Mouse (Mus musculus): ENCODE data around the gene Pex13. TPM values are rescaled to one million over a fixed set of nuclear protein-coding genes. Genes with fewer than 3 reads are reported as not detected.
"Not testable (repeated sequence)": the region's sequence is repeated elsewhere in the genome, so short reads cannot be mapped to it uniquely, and the experiment has no call there.

Pex13 gene
- polyA plus RNA-seq, 1 experiment from 2014 or later = 48.0 TPM

DNA sequence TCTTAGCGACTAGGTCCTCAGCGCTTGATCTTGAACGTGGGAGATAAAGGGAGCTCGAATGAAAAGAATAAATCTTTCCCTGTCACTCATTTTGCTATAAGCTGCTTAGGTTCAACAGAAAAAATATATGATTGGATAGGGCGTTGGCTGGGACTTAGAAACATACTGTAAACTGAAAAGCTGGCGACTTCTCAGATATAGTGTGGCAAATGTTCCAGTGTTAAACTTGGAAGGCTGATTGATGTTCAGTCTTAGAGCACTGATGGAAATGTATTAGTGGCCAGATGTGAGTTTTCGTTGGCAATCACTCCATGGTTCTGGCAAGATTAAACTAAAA, 31.9 kb downstream of the Pex13 start:
- Histone ChIP-seq H3K4me3 (ENCODE audit: low read depth, low read length) (peak overlapping the region; percentile 86), H3K36me3 (replicated peaks; ENCODE audit: control insufficient read depth, insufficient read depth, low read depth, low read length) (no peaks in the 10 kb centered on the region), H3K9ac (replicated peaks; ENCODE audit: low read length) (no peak overlapping the region; the same call in 1 of the 2 replicates), H3K4me1 (ENCODE audit: control insufficient read depth, insufficient read depth, low read length) (no peaks in the 10 kb centered on the region), H3K27me3 (ENCODE audit: control insufficient read depth, insufficient read depth, low read length) (no peaks in the 10 kb centered on the region), H3K27ac (replicated peaks; ENCODE audit: low read depth, low read length) (no peak overlapping the region), H3K4me2 (ENCODE audit: low read depth, low read length) (peak overlapping the region; percentile 69), H3K9me3 (replicated peaks; ENCODE audit: control insufficient read depth, low read length) (no peaks in the 10 kb centered on the region)
- no peak for ATAC-seq (replicated peaks; ENCODE audit: insufficient number of reproducible peaks, low FRiP score, low TSS enrichment, low read depth)
- no peak for DNase-seq (ENCODE audit: low spot score)
- 13% methylated on average over 7 of the region's 7 CpGs for WGBS

DNA sequence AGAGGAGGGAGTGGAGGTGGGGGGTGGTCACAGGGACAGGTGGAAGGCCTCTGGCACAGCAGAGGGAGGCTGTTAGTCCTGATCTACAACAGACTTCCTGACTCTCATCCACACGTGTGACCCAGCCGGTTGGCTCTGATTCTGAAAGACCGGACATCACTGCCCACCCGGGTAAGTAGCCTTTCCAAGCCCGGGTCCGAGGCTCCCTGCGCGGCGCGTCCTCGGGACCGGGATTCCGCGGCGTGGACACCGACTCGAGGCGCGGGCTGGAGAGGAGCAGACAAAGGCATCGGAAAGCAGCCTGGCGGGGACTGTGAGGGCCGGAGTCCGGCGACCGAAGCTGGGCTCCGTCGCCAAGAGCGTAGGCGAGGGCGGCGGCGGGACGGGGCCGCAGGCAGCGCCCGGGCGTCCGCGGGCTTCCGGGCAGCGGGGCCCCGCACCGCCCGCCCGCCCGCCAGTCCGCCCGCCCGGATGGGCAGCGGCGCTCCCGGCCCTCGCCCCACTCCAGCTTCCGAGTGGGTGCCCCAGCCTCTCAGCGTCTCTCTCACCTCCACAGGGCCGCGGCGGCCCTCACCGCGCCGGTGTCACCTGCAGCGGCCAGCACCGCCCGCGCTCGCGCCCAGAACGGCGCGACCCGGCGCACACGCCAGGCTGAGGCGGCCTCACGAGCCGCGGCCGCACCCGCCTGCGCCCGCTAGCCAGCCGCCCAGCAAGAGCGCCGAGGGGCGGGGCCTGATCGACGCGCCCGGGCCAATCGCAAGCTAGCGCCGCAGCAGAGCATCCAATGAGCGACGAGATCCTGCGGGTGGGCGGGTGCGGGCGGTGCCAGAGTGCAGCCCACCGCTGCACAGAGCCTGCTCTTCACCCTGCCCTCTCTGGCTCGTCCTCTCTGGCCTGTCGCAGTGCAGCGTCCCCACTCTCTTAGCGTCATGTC, 32.5 kb downstream of the Pex13 start, which contains the start of gene 0610010F05Rik:
TSS of gene 0610010F05Rik (minus strand) at position 695 of the 934 bp plus-strand sequence.
- peak; percentile 95 for DNase-seq (ENCODE audit: low spot score)

DNA sequence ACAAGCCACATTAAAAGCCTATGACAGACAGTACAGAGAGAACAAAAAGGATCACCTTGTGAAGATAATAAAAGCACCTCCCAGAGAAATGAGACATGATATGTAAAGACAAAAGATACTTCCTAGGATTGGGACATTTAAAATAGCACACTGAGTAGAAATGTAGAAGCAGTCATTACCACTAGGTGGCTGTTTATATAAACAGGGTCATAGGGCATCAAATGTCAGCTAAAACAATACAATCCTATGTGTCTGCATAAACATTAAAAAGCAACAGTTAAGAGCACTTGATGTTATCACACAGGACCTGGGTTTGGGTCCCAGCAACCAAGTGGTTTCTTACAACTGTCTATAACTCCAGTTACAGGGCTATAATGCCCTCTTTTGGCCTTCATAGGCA, 35.1 kb downstream of the Pex13 start:
- Histone ChIP-seq H3K9me3 (replicated peaks; ENCODE audit: control insufficient read depth, low read length) (no peaks in the 10 kb centered on the region), H3K4me1 (ENCODE audit: control insufficient read depth, insufficient read depth, low read length) (no peaks in the 10 kb centered on the region), H3K4me2 (ENCODE audit: low read depth, low read length) (no peak overlapping the region), H3K36me3 (replicated peaks; ENCODE audit: control insufficient read depth, insufficient read depth, low read depth, low read length) (no peaks in the 10 kb centered on the region), H3K4me3 (ENCODE audit: low read depth, low read length) (no peak overlapping the region), H3K27me3 (ENCODE audit: control insufficient read depth, insufficient read depth, low read length) (no peaks in the 10 kb centered on the region), H3K9ac (replicated peaks; ENCODE audit: low read length) (no peak overlapping the region), H3K27ac (replicated peaks; ENCODE audit: low read depth, low read length) (no peak overlapping the region)
- DNase-seq (ENCODE audit: low spot score) (no peak), ATAC-seq (replicated peaks; ENCODE audit: insufficient number of reproducible peaks, low FRiP score, low TSS enrichment, low read depth) (no peak)

More for the DNA sequence above, 32.5 kb downstream of the Pex13 start, which contains the start of gene 0610010F05Rik:
- Histone ChIP-seq H3K9me3 (replicated peaks; ENCODE audit: control insufficient read depth, low read length) (no peaks in the 10 kb centered on the region), H3K4me3 (ENCODE audit: low read depth, low read length) (peak within 1 kb of the TSS; percentile 86), H3K27ac (replicated peaks; ENCODE audit: low read depth, low read length) (peak within 1 kb of the TSS; percentile 73), H3K4me1 (ENCODE audit: control insufficient read depth, insufficient read depth, low read length) (no peaks in the 10 kb centered on the region), H3K27me3 (ENCODE audit: control insufficient read depth, insufficient read depth, low read length) (no peaks in the 10 kb centered on the region), H3K9ac (replicated peaks; ENCODE audit: low read length) (peak within 1 kb of the TSS; percentile 94), H3K4me2 (ENCODE audit: low read depth, low read length) (peak within 1 kb of the TSS; percentile 69), H3K36me3 (replicated peaks; ENCODE audit: control insufficient read depth, insufficient read depth, low read depth, low read length) (no peaks in the 10 kb centered on the region)
- WGBS = under 1% methylated on average over 102 of the region's 103 CpGs
- peak; percentile 100 for ATAC-seq (replicated peaks; ENCODE audit: insufficient number of reproducible peaks, low FRiP score, low TSS enrichment, low read depth)

DNA sequence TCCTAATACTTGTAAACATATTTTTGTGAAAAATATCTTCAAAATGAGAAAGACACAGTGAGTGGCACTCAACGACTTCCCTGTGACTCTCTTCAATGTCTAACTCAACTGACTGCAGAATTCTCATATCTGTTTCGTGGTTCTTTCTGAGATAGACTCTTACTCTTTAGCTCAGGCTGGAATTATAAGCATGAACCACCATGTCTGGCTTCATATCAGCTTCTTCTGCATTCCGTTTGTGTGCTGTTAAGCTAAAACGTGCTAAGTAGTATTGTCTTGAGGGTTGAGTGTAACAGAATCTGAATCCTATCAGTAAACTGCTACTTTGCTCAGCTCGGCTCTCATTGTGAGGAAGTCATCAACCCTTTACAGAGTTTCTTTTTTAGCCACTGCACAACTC, 46.8 kb downstream of the Pex13 start:
- no peak for DNase-seq (ENCODE audit: low spot score)
- WGBS = 87% methylated on average over 5 of the region's 5 CpGs
- Histone ChIP-seq H3K4me1 (ENCODE audit: control insufficient read depth, insufficient read depth, low read length) (no peaks in the 10 kb centered on the region), H3K9me3 (replicated peaks; ENCODE audit: control insufficient read depth, low read length) (no peaks in the 10 kb centered on the region), H3K27ac (replicated peaks; ENCODE audit: low read depth, low read length) (no peak overlapping the region), H3K4me3 (ENCODE audit: low read depth, low read length) (no peak overlapping the region), H3K27me3 (ENCODE audit: control insufficient read depth, insufficient read depth, low read length) (no peaks in the 10 kb centered on the region), H3K9ac (replicated peaks; ENCODE audit: low read length) (no peak overlapping the region), H3K36me3 (replicated peaks; ENCODE audit: control insufficient read depth, insufficient read depth, low read depth, low read length) (no peaks in the 10 kb centered on the region), H3K4me2 (ENCODE audit: low read depth, low read length) (no peak overlapping the region)
- ATAC-seq (replicated peaks; ENCODE audit: insufficient number of reproducible peaks, low FRiP score, low TSS enrichment, low read depth) = no peak

DNA sequence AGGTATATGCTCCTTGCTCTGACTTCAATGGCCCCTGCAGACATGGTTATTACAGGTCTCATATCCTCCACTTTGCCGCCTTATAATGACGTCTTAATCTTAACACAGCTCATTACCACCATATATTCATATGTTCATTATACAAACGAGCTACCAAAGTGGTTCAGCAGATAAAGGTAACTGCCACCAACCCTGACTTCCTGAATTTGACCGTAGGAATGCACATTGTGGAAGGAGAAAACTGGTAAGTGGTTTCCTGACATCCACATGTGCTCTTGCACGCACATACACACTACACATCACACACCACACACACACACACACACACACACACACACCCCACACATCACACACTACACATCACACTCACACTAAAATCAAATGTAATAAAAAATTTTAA, 51.2 kb downstream of the Pex13 start:
- Histone ChIP-seq H3K4me3 (ENCODE audit: low read depth, low read length) (no peak overlapping the region), H3K27me3 (ENCODE audit: control insufficient read depth, insufficient read depth, low read length) (no peaks in the 10 kb centered on the region), H3K4me2 (ENCODE audit: low read depth, low read length) (no peak overlapping the region), H3K9ac (replicated peaks; ENCODE audit: low read length) (no peak overlapping the region), H3K4me1 (ENCODE audit: control insufficient read depth, insufficient read depth, low read length) (no peaks in the 10 kb centered on the region), H3K27ac (replicated peaks; ENCODE audit: low read depth, low read length) (no peak overlapping the region), H3K9me3 (replicated peaks; ENCODE audit: control insufficient read depth, low read length) (no peaks in the 10 kb centered on the region), H3K36me3 (replicated peaks; ENCODE audit: control insufficient read depth, insufficient read depth, low read depth, low read length) (no peaks in the 10 kb centered on the region)
- DNase-seq (ENCODE audit: low spot score) (no peak), ATAC-seq (replicated peaks; ENCODE audit: insufficient number of reproducible peaks, low FRiP score, low TSS enrichment, low read depth) (no peak)
- 86% methylated on average over 5 of the region's 5 CpGs for WGBS

DNA sequence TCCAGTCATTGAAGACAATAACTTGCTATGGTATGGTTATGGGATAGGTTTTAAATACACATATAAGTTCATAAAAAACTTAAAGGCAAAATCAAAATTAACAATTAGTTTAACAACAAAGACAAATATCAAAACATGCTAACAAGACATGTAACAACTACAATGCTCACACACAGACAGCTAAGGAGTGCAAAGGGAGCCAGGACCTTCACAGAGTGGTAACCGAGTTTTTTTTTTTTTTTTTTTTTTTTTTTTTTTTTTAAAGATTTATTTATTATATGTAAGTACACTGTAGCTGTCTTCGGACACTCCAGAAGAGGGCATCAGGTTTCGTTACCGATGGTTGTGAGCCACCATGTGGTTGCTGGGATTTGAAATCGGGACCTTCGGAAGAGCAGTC, 58.5 kb downstream of the Pex13 start:
- not testable (repeated sequence) for H3K27ac ChIP-seq (replicated peaks; ENCODE audit: low read depth, low read length); DNase-seq (ENCODE audit: low spot score); H3K9me3 ChIP-seq (replicated peaks; ENCODE audit: control insufficient read depth, low read length); H3K4me2 ChIP-seq (ENCODE audit: low read depth, low read length); H3K4me3 ChIP-seq (ENCODE audit: low read depth, low read length); H3K27me3 ChIP-seq (ENCODE audit: control insufficient read depth, insufficient read depth, low read length); ATAC-seq (replicated peaks; ENCODE audit: insufficient number of reproducible peaks, low FRiP score, low TSS enrichment, low read depth); H3K4me1 ChIP-seq (ENCODE audit: control insufficient read depth, insufficient read depth, low read length); H3K36me3 ChIP-seq (replicated peaks; ENCODE audit: control insufficient read depth, insufficient read depth, low read depth, low read length); H3K9ac ChIP-seq (replicated peaks; ENCODE audit: low read length)
- 92% methylated on average over 6 of the region's 6 CpGs for WGBS

Other genes starting within 250 kb of the Pex13 start
- 161 and 178 TPM in 2 replicates for gene Ahsa2, start 167.9 kb downstream of the Pex13 start, polyA plus RNA-seq (2014; fragmentation: Nextera tagmentation; extraction: Ambion mirVana)
- gene 1700093K21Rik, start 144.8 kb downstream of the Pex13 start, polyA plus RNA-seq (2014; fragmentation: Nextera tagmentation; extraction: Ambion mirVana) = not detected in 2 replicates
- gene 0610010F05Rik, start 32.3 kb downstream of the Pex13 start, polyA plus RNA-seq (2014; fragmentation: Nextera tagmentation; extraction: Ambion mirVana) = 36.8 and 42.1 TPM in 2 replicates
- 32.0 and 41.0 TPM in 2 replicates for gene Pus10, start 285 bp downstream of the Pex13 start, polyA plus RNA-seq (2014; fragmentation: Nextera tagmentation; extraction: Ambion mirVana)
- 0.86 and 0.94 TPM in 2 replicates for gene Rel, start 105.0 kb upstream of the Pex13 start, polyA plus RNA-seq (2014; fragmentation: Nextera tagmentation; extraction: Ambion mirVana)
- 25.6 and 33.6 TPM in 2 replicates for gene Papolg, start 229.3 kb upstream of the Pex13 start, polyA plus RNA-seq (2014; fragmentation: Nextera tagmentation; extraction: Ambion mirVana)